Mouse (Mus musculus) midbrain, embryonic 15.5 days (tissue): ENCODE data around the gene 3110040M04Rik. TPM values are rescaled to one million over a fixed set of nuclear protein-coding genes. Genes with fewer than 3 reads are reported as not detected.
"Not testable (repeated sequence)": the region's sequence is repeated elsewhere in the genome, so short reads cannot be mapped to it uniquely, and the experiment has no call there.

ENCODE experiments used
- ATAC-seq: fragments of 200-750 bp; cut with Nextera tagmentation; replicated peaks from 2 replicates; pipeline ENCODE4 v1.8.0; 2017; ENCODE audit warnings: moderate TSS enrichment
- H3K27ac ChIP-seq: fragments of 300-500 bp; sonication (generic); 2 replicates; pipeline ENCODE4 v1.5.1; 2015; ENCODE audit warnings: mild to moderate bottlenecking, inconsistent platforms
- H3K27me3 ChIP-seq: fragments of 300-500 bp; sonication (generic); replicated peaks from 2 replicates; pipeline ENCODE4 v1.6.1; 2015; ENCODE audit warnings: inconsistent platforms
- H3K36me3 ChIP-seq: fragments of 300-500 bp; sonication (generic); replicated peaks from 2 replicates; pipeline ENCODE4 v1.6.1; 2015; ENCODE audit warnings: inconsistent platforms
- H3K4me1 ChIP-seq: fragments of 300-500 bp; sonication (generic); 2 replicates; pipeline ENCODE4 v1.6.1; 2015; ENCODE audit warnings: inconsistent platforms
- H3K4me2 ChIP-seq: fragments of 300-500 bp; sonication (generic); 2 replicates; pipeline ENCODE4 v1.6.1; 2015; ENCODE audit warnings: inconsistent platforms, mild to moderate bottlenecking, moderate library complexity
- H3K4me3 ChIP-seq: fragments of 300-500 bp; sonication (generic); 2 replicates; pipeline ENCODE4 v1.5.1; 2015; ENCODE audit warnings: mild to moderate bottlenecking, inconsistent platforms
- H3K9ac ChIP-seq: fragments of 300-500 bp; sonication (generic); 2 replicates; pipeline ENCODE4 v1.6.1; 2015; ENCODE audit warnings: mild to moderate bottlenecking, inconsistent platforms
- H3K9me3 ChIP-seq: fragments of 300-500 bp; sonication (generic); 2 replicates; pipeline ENCODE4 v1.6.1; 2016; ENCODE audit warnings: inconsistent platforms
- WGBS: fragments of 180-500 bp; shearing (Covaris S2); methylation state at CpG from one replicate; pipeline ENCODE4 v1.1.7; 2015; ENCODE audit warnings: mixed read lengths; 5-methylcytosine and 5-hydroxymethylcytosine counted together
- polyA plus RNA-seq: library from polyadenylated mRNA; unstranded; fragments of >200 nt; fragmentation: Nextera tagmentation; extraction: Ambion mirVana; gene quantifications from 2 replicates; pipeline ENCODE4 v1.2.1, GENCODE M21; 2015

The 3110040M04Rik gene
- polyA plus RNA-seq, 1 experiment from 2014 or later, result not detected

DNA sequence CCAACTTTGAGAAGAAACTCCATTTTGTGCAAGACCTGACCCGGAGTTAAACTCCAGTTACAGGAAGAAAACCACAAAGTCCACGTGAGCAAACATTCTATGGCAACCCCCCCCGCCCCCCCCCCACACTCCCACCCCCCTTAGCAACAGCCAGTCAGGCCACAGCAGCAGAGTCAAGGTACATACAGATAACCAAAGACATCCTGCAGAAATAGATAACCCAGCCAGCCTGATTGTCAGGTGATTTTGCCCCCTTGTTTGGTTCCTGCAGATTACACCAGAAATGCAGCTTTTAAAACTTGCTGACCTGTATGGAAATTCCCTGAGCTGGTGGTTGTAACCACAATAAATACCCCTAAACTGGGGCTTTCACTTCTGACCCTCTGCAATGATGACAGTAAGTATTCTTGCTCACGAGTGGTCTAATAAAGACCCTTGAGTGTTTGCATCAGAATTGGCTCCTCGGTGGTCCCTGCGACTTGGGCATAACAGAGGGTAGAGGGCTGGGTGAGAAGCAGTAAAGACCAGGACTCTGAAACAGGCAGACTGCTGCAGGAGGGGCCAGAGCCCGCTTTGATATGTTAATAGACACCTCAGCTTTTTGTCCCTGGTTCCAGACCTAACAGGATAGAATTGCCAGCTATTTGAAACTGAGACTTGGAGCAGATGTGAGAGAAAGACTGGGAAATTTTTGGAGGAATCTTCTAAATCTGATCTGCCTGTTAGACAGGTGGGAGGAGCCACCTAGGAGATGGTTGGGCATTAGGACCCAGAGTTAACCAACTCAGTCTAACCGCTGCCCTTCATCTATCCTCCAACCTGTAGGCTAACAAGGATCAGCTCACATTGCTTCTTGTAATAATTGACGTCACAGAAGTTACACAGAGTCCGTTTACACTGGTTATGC, 26.6 kb upstream of the 3110040M04Rik start:
- H3K9ac ChIP-seq, result no peak overlapping the region
- 0 out of 2 replicates have a peak, but pooled peaks cover 8% of the 10 kb centered on the region for H3K4me1 ChIP-seq
- H3K4me3 ChIP-seq, result peak overlapping the region; percentile 31
- 3% methylated on average over 10 of the region's 10 CpGs for WGBS
- no peaks in the 10 kb centered on the region for H3K36me3 ChIP-seq
- peak overlapping the region; percentile 45 for H3K4me2 ChIP-seq
- peak; percentile 90 for ATAC-seq
- no peaks in the 10 kb centered on the region for H3K27me3 ChIP-seq
- no peaks in the 10 kb centered on the region for H3K9me3 ChIP-seq
- no peak overlapping the region for H3K27ac ChIP-seq

DNA sequence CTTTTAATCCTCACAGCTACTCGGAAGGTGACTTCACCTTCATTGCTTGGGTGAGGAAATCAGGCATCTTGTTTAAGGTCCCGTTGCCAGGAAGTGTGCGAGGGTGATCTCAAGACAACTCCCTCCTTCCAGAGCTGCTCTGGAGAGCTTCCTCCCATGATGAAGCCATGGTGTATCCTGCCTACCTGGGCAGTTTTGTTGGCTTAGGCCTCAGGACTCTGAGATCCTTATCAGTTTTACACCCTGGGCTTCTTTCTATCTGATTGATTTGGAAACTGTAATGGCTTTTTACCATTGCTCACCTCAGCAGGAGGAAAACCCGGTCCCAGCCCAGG, 26.0 kb upstream of the 3110040M04Rik start:
- Histone ChIP-seq H3K9me3 (no peaks in the 10 kb centered on the region), H3K4me2 (peak overlapping the region; percentile 45), H3K9ac (no peak overlapping the region), H3K4me1 (0 out of 2 replicates have a peak, but pooled peaks cover 8% of the 10 kb centered on the region), H3K27me3 (no peaks in the 10 kb centered on the region), H3K27ac (no peak overlapping the region), H3K4me3 (peak overlapping the region; percentile 31), H3K36me3 (no peaks in the 10 kb centered on the region)
- whole genome bisulfite sequencing, result 15% methylated on average over 4 of the region's 4 CpGs
- peak; percentile 72 for ATAC-seq

- Histone ChIP-seq H3K36me3 (no peaks in the 10 kb centered on the region), H3K4me3 (no peak overlapping the region), H3K4me2 (no peak overlapping the region), H3K4me1 (0 out of 2 replicates have a peak, but pooled peaks cover 8% of the 10 kb centered on the region), H3K9me3 (no peaks in the 10 kb centered on the region), H3K9ac (no peak overlapping the region), H3K27me3 (no peaks in the 10 kb centered on the region), H3K27ac (no peak overlapping the region)
- 29% methylated on average over 2 of the region's 2 CpGs for WGBS
- no peak; the same call in 1 of the 2 replicates for ATAC-seq
These were observed 25.3 kb upstream of the 3110040M04Rik start for GRCm38 (mm10) chr1:151178505-151179083.

DNA sequence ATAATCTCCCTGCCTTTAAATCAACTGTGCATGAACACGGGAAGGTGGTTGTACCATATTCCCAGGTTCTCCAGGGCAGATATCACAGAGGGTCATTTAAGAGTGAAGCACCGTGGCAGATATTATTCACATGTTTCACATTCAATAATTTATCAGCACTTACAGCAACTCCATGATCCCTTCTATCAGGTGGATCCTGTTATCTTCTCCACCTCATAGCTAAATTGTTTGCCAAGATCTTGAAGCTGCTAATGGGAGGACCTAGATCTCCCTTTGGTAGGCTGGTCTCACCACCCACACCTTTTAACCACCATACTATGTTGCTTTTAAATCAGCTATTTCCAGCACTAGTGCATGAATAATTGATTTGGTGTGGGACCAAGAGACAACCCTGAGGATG, 23.8 kb upstream of the 3110040M04Rik start:
- Histone ChIP-seq H3K4me2 (no peak overlapping the region), H3K27ac (no peak overlapping the region), H3K36me3 (no peaks in the 10 kb centered on the region), H3K9me3 (no peaks in the 10 kb centered on the region), H3K9ac (no peak overlapping the region), H3K4me3 (no peak overlapping the region), H3K4me1 (0 out of 2 replicates have a peak, but pooled peaks cover 8% of the 10 kb centered on the region), H3K27me3 (no peaks in the 10 kb centered on the region)
- WGBS, result 63% methylated on average over 2 of the region's 2 CpGs
- ATAC-seq, result no peak

DNA sequence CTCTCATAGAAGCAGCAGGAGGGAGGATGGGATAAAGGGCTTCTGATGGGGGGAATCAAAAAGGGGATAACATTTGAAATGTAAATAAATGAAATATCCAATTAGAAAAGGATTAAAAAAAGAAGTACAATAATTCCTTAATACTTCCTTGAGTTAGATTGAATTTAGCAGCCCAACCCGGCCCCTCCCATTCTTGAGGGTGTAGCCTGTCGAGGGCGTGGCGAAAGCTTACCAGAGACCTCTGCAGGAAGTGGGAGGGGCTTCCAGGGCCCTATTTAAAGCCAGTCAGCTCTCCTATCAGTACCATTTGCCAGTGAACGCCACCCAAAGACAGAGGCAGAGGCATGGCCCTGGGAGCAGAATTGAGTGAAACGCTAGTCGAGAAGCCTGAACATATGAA, 21.7 kb upstream of the 3110040M04Rik start, which contains the start of gene Gm47985:
Gene Gm47985 (plus strand): TSS at position 272 of the 400 bp plus-strand sequence.
- whole genome bisulfite sequencing, result 86% methylated on average over 1 of the region's 7 CpGs
- not testable (repeated sequence) for H3K4me1 ChIP-seq

DNA sequence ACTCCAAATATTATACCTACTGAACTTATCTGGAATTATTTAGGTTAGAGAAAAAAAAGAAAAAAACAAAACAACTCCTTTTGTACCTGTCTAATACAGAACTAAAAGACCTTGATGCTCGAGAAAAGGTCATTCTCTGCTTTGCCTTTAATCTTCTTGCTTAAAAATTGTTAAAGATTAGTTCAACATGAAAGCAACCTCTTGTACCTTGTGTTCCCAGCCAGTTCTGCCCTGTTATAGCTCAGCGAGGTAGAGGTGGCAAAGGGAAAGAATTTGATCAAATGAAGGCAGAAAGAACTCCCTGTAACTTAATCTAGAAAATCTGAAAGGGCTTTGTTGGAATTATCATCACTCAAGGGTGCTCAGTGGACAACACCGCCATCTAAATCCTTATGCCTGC, 17.7 kb upstream of the 3110040M04Rik start:
- H3K27ac ChIP-seq, H3K36me3 ChIP-seq, ATAC-seq, H3K27me3 ChIP-seq, H3K4me1 ChIP-seq, H3K4me2 ChIP-seq, H3K9me3 ChIP-seq, H3K4me3 ChIP-seq, H3K9ac ChIP-seq: not testable (repeated sequence)
- WGBS, result 71% methylated on average over 3 of the region's 3 CpGs

More for the DNA sequence above, 21.7 kb upstream of the 3110040M04Rik start, which contains the start of gene Gm47985:
- H3K36me3 ChIP-seq, H3K9ac ChIP-seq, H3K27ac ChIP-seq, ATAC-seq, H3K4me3 ChIP-seq, H3K27me3 ChIP-seq, H3K4me2 ChIP-seq, H3K9me3 ChIP-seq: not testable (repeated sequence)

DNA sequence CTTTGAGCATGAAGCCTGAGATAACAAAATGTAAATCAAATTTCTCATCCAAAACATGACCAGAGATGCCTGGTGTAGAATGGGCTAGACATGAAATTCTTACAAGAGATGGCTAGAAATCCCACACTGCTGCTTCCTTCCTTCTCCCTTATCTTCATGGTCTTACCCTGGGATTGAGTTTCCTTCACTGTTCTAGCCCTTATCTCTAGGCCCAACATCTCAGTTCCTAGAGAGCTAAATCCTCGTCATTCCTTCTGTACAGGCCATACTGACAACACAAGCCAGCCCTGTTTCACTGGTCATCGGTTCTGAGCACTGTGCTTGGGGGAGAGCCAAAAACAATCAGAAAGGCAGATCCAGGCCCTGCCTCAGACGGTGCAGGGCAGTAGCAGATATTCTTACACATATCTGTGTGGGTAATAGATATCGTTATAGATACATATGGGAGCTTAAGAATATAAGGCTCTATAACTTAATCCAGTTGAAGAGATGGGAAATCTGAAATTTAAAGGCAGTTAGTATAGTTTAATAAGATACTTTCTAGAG, 17.0 kb upstream of the 3110040M04Rik start:
- H3K36me3 ChIP-seq, H3K4me2 ChIP-seq, H3K4me3 ChIP-seq, H3K9ac ChIP-seq, H3K27me3 ChIP-seq, ATAC-seq, H3K27ac ChIP-seq, H3K9me3 ChIP-seq, H3K4me1 ChIP-seq: not testable (repeated sequence)
- WGBS, result 86% methylated on average over 4 of the region's 4 CpGs

DNA sequence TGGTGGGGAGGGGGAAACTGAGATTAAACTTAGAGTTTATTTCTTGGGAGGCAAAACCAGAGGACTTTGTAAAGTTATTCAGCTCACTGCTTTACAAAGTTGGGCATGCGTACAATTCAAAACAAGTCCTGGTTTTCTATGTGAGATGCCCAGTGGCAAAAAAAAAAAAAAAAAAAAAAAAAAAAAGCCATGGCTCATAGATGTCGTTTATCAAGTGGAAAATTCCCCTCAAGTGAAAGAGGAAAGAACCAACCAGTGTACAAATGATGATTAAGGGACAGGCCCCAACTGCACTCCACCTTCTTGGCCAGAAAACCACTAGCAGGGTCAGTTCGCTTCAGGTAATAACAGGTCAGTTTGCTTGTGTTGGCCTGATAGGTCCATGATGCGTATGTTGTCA, 15.5 kb upstream of the 3110040M04Rik start:
- Histone ChIP-seq H3K36me3 (no peaks in the 10 kb centered on the region), H3K9me3 (no peaks in the 10 kb centered on the region), H3K4me3 (no peak overlapping the region), H3K27ac (no peak overlapping the region), H3K4me1 (no peaks in the 10 kb centered on the region), H3K27me3 (no peaks in the 10 kb centered on the region), H3K9ac (no peak overlapping the region), H3K4me2 (no peak overlapping the region)
- WGBS, result 90% methylated on average over 4 of the region's 4 CpGs
- ATAC-seq, result no peak

GRCm38 (mm10) chr1:151192075-151192474, 11.8 kb upstream of the 3110040M04Rik start, which contains the start of gene Gm8947:
TSS of gene Gm8947 (plus strand) at chr1:151192376.
- not testable (repeated sequence) for H3K4me2 ChIP-seq, ATAC-seq, H3K27ac ChIP-seq, H3K9ac ChIP-seq, H3K4me3 ChIP-seq, H3K27me3 ChIP-seq, H3K4me1 ChIP-seq, H3K36me3 ChIP-seq, H3K9me3 ChIP-seq
- 100% methylated on average over 1 of the region's 7 CpGs for WGBS

DNA sequence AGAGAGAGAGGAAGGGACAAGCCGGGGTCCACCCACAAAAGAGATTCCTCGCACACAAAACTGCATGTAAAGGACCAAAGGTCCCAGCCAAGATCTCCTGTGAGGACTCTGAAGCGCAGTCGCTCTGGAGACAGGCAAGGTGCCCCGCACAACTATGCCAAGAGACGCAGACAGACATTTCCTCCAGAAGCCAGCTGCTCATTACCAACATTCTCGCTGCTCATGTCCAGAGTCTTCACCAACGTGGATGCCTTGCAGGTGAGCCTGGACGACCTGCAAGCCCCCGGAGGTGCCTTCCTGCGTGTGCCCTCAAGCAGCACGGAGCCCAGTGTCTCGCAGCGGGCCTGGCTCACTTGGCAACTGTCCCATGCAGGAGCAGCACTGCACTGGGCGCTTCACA, 11.2 kb upstream of the 3110040M04Rik start:
- not testable (repeated sequence) for H3K4me2 ChIP-seq, H3K9me3 ChIP-seq, H3K9ac ChIP-seq, ATAC-seq, H3K27me3 ChIP-seq, H3K27ac ChIP-seq, H3K4me3 ChIP-seq, H3K4me1 ChIP-seq, H3K36me3 ChIP-seq
- 92% methylated on average over 15 of the region's 15 CpGs for WGBS

- H3K9ac ChIP-seq, ATAC-seq, H3K4me2 ChIP-seq, H3K27me3 ChIP-seq, H3K4me1 ChIP-seq, H3K4me3 ChIP-seq, H3K36me3 ChIP-seq, H3K27ac ChIP-seq, H3K9me3 ChIP-seq: not testable (repeated sequence)
- WGBS, result 31% methylated on average over 4 of the region's 4 CpGs
These were observed 7.9 kb upstream of the 3110040M04Rik start for GRCm38 (mm10) chr1:151195986-151196385.

GRCm38 (mm10) chr1:151196690-151197089, 7.2 kb upstream of the 3110040M04Rik start:
- H3K4me3 ChIP-seq, H3K9ac ChIP-seq: not testable (repeated sequence)

More at GRCm38 (mm10) chr1:151196690-151197089, 7.2 kb upstream of the 3110040M04Rik start:
- not testable (repeated sequence) for H3K4me1 ChIP-seq, H3K4me2 ChIP-seq, H3K36me3 ChIP-seq, H3K27ac ChIP-seq, H3K27me3 ChIP-seq, ATAC-seq, H3K9me3 ChIP-seq
- 76% methylated on average over 3 of the region's 3 CpGs for WGBS
